Mouse (Mus musculus): Measurements from ENCODE around the gene Nr2e1.

- TF ChIP-seq POLR2A (IDR thresholded peaks at IDR 0.05; ENCODE audit: control insufficient read depth, extremely low read depth, insufficient read depth, low read length, poor library complexity), result no peak
- TF ChIP-seq CTCF (IDR thresholded peaks at IDR 0.05; ENCODE audit: borderline replicate concordance, control insufficient read depth, extremely low read depth, insufficient read depth, low read length, poor library complexity), result no peak
These were observed 45.7 kb downstream of the Nr2e1 start for GRCm38 (mm10) chr10:42537571-42538316.

Data from thymus, adult 2 months (tissue).